Mouse (Mus musculus) urinary bladder, adult 18-20 months (tissue): ENCODE measurements around the gene Cygb.
A peak's percentile ranks its signal among the peaks of the same experiment; 100 is the strongest.
"Not testable (repeated sequence)": the region's sequence is repeated elsewhere in the genome, so short reads cannot be mapped to it uniquely, and the experiment has no call there.

Source experiments
- DNase-seq, 2 experiments: peaks; one replicate each; pipeline ENCODE4 v3.0.0; 2022; ENCODE audit warnings: low spot score in 2 of 2, mixed read lengths in 2 of 2

The Cygb gene

GRCm38 (mm10) chr11:116615735-116616437 lies 38.2 kb downstream of the Cygb start:
- DNase-seq, result peak in 1 of 2 experiments; percentile 43

DNA sequence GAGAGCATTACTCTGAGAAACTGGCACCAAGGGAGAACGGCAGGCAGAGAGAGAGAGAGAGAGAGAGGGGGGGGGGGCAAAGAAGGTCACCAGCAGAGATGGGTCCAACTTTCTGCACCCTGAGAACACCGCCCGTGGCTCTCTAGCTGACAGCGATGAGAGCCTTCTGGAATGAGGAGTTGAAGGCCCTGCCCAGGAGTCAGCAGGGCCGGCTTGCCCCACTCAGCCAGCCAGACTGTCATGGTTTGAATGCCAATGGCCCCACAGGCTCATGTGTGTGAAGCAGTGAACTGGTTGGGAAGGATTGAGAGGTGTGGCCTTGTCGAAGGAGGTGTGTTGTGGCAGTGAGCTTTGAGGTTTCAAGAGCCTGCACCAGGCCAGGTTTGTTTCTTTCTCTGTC lies 40.9 kb downstream of the Cygb start:
- no peak for DNase-seq

DNA sequence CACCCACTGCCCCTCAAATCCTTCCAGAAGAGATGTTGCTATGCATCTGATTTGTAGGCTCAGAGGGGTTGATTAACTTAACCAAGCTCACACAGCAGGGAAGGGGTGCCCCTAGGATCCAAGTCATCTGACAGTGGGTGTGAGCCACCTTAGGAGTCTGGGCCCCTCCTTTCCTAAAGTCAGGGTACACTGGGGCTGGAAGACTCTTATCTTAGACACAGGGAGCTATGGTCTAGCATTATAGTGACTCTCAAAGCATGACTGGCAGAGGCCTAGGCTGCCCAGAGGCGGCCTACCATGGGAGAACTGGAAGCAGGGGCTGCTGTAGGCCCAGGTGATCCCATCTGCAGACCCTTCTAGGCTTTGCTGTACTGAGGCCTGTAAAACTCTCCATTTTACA lies 41.6 kb downstream of the Cygb start:
- DNase-seq, result no peak

DNA sequence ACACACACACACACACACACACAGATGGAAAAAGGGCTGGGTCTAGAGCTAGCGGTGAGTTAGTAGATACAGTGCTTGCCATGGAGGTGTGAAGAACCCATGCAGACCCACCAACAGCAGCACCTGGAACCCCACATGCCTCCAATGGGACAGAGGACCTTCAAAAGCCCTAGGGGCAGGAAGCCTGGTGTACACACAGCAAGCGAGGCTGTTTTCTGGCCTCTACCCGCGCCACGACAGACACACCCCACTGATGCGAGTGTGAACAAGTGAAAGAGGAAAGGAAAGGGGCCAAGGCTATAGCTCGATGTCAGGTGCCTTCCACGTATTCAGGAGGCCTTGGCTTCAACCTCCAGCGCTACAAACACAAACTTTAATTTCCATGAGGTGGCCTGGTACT lies 42.2 kb downstream of the Cygb start:
- DNase-seq, result no peak

DNA sequence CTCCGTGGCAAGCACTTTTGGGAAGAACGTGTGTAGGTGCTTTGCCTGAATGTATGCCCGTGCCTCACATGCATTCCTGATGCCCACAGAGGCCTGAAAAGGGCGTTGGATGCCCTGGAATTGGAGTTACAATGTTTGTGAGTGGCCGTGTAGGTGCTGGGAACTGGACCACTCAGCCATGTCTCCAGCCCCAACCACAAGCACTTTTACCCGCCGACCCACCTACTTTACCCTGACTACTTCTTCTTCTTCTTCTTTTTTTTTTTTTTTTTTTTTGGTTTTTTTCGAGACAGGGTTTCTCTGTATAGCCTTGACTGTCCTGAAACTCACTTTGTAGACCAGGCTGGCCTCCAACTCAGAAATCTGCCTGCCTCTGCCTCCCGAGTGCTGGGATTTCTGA lies 42.9 kb downstream of the Cygb start:
- DNase-seq, result not testable (repeated sequence)

DNA sequence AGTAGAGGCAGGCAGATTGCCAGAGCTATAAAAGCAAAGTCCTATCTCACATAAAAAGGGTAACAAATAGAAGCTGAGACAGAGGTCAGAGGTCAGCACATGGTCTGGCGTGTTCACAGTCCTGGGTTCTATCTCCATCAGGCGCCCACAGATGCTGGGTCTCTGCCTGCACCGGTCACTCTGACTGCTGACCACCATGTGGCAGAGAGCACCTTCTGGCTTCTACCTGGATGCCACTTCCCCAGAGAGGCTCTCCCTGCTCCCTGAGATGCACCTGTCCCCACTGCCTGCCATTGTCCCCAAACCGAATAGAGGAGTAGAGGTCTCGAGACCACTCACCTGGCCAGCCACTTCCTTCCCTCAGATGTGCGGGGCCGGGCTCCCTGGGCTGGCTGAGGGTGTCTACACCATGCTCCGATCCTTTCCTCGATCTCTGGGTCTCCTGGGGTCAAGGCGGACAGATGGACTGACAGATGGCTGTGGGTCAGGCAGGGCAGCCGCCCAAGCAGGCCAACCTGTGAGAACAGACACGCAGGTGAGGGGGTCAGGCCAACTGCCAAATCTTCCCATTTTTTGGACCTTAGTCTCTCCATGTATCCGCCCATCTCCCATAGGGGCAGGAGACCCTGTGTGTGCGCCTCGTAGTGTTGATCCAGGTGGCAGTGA lies 44.0 kb downstream of the Cygb start:
- DNase-seq, result no peak

- no peak for DNase-seq
These were observed 46.4 kb downstream of the Cygb start for GRCm38 (mm10) chr11:116607717-116608116.

DNA sequence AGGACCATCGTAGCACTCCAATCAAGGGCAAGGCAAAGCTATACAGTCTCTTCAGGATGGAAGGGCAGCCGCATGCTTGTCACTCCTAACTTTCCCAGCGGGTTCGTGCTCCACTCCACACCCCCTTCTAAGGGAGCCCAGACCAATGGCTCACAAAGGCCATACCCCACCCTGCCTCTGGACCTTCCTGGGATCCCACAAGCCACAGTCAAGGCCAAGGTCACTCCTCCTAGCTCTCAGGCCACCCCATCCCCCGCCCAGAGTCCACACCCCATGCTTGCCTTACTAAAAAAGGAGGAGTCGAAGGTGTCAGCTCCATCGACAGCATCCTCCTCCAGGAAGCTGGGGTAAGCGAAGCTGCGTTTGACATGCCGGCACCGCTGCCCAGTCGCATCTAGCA lies 50.0 kb downstream of the Cygb start:
- no peak for DNase-seq

GRCm38 (mm10) chr11:116603339-116603738 lies 50.8 kb downstream of the Cygb start:
- no peak for DNase-seq

DNA sequence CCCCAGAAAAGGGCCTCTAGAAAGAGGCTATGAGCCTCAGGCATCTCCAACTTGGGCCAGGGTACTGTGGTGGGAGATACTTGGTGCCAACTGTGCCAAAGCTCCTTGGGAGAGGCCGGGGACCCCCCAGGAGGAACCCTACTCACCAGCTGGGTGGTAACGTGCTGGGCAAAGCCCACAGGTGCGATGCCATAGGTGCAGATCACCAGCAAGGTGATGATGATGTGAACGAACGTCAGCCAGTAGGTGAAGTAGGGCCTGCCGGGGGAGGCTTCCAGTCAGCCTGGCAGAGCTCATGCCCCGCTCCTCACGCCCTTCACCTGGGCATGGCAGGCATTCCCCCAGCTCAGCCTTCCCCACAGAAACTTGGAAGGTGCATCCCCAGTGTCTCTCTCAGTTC lies 52.1 kb downstream of the Cygb start:
- no peak for DNase-seq

- DNase-seq, result no peak
These were observed 52.9 kb downstream of the Cygb start for GRCm38 (mm10) chr11:116601166-116601565.

DNA sequence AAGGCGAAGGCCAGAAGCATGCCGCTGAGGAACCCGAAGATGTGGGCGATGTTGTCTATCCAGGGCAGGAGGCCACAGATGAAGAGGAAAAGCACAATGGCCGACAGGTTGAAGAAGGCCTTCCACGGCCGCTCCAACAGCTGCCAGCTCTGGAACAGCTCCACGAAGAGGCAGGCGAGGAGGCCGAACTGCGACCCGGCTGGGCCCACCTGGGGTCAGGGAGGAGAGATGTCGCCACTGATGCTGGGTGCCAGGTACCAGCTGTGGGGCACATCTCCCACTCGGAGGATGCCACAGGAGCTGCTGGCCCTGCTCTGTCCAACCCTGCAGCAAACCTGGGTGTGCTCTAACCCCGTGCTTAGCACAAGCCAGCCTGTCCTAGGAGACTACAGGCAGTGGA lies 54.9 kb downstream of the Cygb start:
- DNase-seq, result no peak

- DNase-seq, result no peak
These were observed 55.9 kb downstream of the Cygb start for GRCm38 (mm10) chr11:116598193-116598592.

DNA sequence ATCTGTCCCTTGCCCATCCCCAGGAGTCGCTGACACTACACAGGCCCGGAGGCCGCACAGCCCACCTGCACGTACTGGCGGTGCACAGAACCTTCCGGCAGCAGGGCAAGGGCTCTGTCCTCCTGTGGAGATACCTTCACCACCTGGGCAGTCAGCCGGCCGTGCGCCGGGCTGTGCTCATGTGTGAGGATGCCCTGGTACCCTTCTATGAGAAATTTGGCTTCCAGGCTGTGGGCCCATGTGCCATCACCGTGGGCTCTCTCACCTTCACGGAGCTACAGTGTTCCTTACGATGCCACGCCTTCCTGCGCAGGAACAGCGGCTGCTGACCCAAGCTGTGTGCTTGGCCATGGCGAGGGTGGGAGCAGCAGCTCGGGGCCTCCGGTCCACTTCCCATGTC lies 57.3 kb downstream of the Cygb start:
- no peak for DNase-seq
